Mouse (Mus musculus): Measurements from ENCODE around the gene Moxd1. TPM values are rescaled to one million over a fixed set of nuclear protein-coding genes. Genes with fewer than 3 reads are reported as not detected.

The Moxd1 gene
- 3.6 TPM for polyA plus RNA-seq (2014; fragmentation: Illumina TruSeq; extraction: RNeasy Lipid Tissue Mini Kit (QIAGEN cat#74804); ENCODE audit: low read depth, low replicate concordance)

DNA sequence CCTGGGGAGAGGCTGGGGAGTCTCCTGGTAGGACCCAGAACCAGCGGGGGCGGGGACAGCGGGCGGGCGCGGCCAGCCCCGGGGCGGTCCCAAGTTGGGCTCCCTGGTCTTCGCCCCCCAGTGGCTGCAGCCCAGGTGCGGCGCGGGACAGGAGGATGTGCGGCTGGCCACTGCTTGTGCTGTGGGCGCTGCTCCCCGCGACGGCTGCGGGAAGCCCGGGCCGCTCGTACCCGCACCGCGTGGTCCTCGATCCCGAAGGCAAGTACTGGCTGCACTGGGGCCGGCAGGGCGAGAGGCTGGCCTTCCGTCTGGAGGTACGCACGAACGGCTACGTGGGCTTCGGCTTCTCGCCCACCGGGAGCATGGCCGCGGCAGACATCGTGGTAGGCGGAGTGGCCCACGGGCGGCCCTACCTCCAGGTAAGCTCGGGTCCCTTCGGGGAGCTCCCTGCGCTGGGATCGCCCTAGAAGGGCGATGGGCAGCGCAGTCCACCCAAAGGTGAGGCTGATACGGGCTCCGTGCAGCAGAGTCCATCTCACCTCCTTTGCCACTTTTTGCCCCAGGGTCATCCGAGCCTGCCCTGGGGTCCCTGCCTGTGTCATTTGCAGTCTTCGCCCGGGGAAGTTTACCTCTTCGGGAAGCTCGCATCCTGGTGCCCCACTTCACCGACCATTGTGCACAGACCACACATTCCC is at the start of gene Moxd1:
Gene Moxd1 (plus strand): TSS at position 69 of the 695 bp plus-strand sequence.

Other genes starting within 250 kb of the Moxd1 start
- not detected for gene Taar6, start 237.9 kb upstream of the Moxd1 start, polyA plus RNA-seq (2014; fragmentation: Illumina TruSeq; extraction: RNeasy Lipid Tissue Mini Kit (QIAGEN cat#74804); ENCODE audit: low read depth, low replicate concordance)
- not detected for gene Taar7a, start 230.0 kb upstream of the Moxd1 start, polyA plus RNA-seq (2014; fragmentation: Illumina TruSeq; extraction: RNeasy Lipid Tissue Mini Kit (QIAGEN cat#74804); ENCODE audit: low read depth, low replicate concordance)
- not detected for gene Taar7b, start 223.6 kb upstream of the Moxd1 start, polyA plus RNA-seq (2014; fragmentation: Illumina TruSeq; extraction: RNeasy Lipid Tissue Mini Kit (QIAGEN cat#74804); ENCODE audit: low read depth, low replicate concordance)
- not detected for gene Taar7d, start 196.3 kb upstream of the Moxd1 start, polyA plus RNA-seq (2014; fragmentation: Illumina TruSeq; extraction: RNeasy Lipid Tissue Mini Kit (QIAGEN cat#74804); ENCODE audit: low read depth, low replicate concordance)
- not detected for gene Taar7e, start 185.9 kb upstream of the Moxd1 start, polyA plus RNA-seq (2014; fragmentation: Illumina TruSeq; extraction: RNeasy Lipid Tissue Mini Kit (QIAGEN cat#74804); ENCODE audit: low read depth, low replicate concordance)
- not detected for gene Taar7f, start 174.0 kb upstream of the Moxd1 start, polyA plus RNA-seq (2014; fragmentation: Illumina TruSeq; extraction: RNeasy Lipid Tissue Mini Kit (QIAGEN cat#74804); ENCODE audit: low read depth, low replicate concordance)
- gene Taar8a, start 147.0 kb upstream of the Moxd1 start, polyA plus RNA-seq (2014; fragmentation: Illumina TruSeq; extraction: RNeasy Lipid Tissue Mini Kit (QIAGEN cat#74804); ENCODE audit: low read depth, low replicate concordance): not detected
- not detected for gene Taar8b, start 131.2 kb upstream of the Moxd1 start, polyA plus RNA-seq (2014; fragmentation: Illumina TruSeq; extraction: RNeasy Lipid Tissue Mini Kit (QIAGEN cat#74804); ENCODE audit: low read depth, low replicate concordance)
- gene Taar8c, start 121.6 kb upstream of the Moxd1 start, polyA plus RNA-seq (2014; fragmentation: Illumina TruSeq; extraction: RNeasy Lipid Tissue Mini Kit (QIAGEN cat#74804); ENCODE audit: low read depth, low replicate concordance): not detected
- not detected for gene Taar9, start 114.0 kb upstream of the Moxd1 start, polyA plus RNA-seq (2014; fragmentation: Illumina TruSeq; extraction: RNeasy Lipid Tissue Mini Kit (QIAGEN cat#74804); ENCODE audit: low read depth, low replicate concordance)
- gene Stx7, start 74.2 kb upstream of the Moxd1 start, polyA plus RNA-seq (2014; fragmentation: Illumina TruSeq; extraction: RNeasy Lipid Tissue Mini Kit (QIAGEN cat#74804); ENCODE audit: low read depth, low replicate concordance): 106 TPM